Mouse (Mus musculus): ENCODE measurements around the gene Tmem242. TPM values are rescaled to one million over a fixed set of nuclear protein-coding genes. Genes with fewer than 3 reads are reported as not detected.
A peak's percentile ranks its signal among the peaks of the same experiment; 100 is the strongest.
"Not testable (repeated sequence)": the region's sequence is repeated elsewhere in the genome, so short reads cannot be mapped to it uniquely, and the experiment has no call there.

Tmem242 gene
- total RNA-seq (2021) = 10 to 100 TPM; 84.3 to 92.8 TPM

DNA sequence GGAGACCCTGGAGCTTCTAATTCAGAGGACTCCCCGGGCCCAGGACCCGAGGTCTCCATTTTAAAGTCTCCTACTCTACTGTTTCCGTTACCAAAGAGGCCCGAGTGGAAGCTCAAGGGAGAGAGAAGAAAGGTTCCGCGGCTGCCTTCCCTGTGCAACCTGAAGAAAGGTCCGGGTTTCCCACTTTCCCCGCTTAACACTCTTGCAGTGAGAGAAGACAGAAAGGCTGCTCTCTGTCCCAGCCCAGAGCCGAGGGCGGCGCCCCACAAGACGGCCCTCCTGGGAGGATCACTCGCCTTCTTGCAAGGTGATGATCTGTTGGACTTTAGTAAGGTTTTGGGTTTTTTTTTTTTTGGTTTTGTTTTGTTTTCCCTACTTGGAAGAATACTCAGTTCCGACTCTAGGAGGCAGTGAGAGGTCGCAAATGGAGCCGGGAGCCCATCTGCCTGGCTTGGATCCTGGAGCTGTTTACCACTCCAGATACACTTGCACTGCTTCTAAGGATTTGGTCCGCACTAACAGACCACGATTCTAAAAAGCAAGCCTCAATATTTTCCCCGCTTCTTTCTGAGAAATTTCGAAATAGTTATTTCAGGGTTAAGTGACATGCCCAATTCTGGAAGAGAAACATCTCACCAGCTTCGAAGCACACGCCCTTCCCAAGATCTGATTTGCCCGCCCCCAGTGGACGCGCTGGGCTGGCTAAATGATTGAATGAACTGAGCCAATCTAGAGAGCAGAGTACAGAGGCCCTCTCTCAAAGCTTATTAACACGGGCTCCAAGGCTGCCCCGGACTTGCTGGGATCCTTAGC, at the start of gene Tmem242:
Gene Tmem242, minus strand, starts transcription at position 101 of the 813 bp plus-strand sequence.
- peak; percentile 90 to 92 for DNase-seq (ENCODE audit: low spot score in 2 of 2)
- intact Hi-C loops (cut with DNase I) = loop anchor here (1.0 to 10.0 kb wide), 6 partner anchors 52 to 484 kb away; partner anchors contain the start of gene Zdhhc14

DNA sequence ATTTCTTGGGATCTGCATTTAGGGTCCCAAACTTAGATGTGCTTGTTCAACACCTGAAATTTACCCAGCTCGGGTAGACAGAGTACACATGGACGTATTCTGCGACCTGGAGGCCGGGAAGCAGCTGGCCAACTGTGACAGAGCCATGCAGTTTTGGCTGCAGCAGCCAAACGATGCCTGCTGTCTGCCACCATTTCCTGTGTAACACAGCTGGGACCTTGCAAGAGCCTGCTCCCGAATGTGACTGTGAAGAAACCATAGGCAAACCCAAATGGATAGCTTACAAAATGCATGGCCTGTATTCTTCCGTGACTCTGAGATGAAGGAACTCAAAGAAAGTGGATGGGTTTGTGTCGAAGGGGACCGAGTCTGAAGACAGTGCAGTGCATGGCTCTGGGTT, 48.1 kb upstream of the Tmem242 start:
- intact Hi-C loops (cut with DNase I) = no loop called here
- no peak for DNase-seq (ENCODE audit: low spot score in 2 of 2)

DNA sequence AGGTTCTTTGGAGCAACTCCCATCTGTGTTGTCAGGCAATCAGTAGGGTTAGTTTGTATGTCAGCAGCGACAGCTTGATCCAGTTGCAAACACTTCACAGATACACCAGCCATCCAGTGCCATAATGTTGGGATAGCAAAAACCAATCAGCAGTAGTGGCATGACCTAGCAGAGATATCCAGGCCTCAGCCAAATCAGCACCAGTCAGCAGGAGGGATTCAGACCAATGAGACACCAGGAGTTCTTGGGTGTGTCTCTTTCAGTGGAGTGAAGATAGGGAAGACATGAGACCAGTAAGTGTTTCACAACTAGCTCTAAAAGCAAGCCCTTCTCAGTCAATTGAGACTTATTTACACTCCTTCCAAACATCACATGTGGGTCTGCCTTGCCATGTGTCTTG, 44.6 kb upstream of the Tmem242 start:
- no peak for DNase-seq (ENCODE audit: low spot score in 2 of 2)
- intact Hi-C loops (cut with DNase I) = no loop called here

DNA sequence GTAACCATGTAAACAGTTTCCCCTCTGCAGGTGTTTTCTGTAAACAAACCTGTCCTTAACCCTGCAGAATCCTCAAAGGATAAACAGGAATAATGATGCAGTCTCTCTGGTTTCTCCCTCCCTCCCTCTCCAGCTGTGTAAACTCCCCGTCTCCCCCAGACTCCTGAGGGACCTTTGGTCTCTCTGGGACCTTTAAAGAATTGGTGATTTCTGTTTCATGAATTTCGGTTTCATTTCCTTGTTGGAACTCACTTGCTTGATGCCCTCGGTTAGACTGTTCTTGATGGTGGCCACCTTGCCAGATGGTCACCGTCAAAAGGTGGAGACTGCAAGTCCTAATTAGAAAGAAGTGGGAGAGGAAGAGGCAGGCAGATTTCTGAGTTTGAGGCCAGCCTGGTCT, 43.4 kb upstream of the Tmem242 start:
- DNase-seq (ENCODE audit: low spot score in 2 of 2) = no peak
- intact Hi-C loops (cut with DNase I) = no loop called here

DNA sequence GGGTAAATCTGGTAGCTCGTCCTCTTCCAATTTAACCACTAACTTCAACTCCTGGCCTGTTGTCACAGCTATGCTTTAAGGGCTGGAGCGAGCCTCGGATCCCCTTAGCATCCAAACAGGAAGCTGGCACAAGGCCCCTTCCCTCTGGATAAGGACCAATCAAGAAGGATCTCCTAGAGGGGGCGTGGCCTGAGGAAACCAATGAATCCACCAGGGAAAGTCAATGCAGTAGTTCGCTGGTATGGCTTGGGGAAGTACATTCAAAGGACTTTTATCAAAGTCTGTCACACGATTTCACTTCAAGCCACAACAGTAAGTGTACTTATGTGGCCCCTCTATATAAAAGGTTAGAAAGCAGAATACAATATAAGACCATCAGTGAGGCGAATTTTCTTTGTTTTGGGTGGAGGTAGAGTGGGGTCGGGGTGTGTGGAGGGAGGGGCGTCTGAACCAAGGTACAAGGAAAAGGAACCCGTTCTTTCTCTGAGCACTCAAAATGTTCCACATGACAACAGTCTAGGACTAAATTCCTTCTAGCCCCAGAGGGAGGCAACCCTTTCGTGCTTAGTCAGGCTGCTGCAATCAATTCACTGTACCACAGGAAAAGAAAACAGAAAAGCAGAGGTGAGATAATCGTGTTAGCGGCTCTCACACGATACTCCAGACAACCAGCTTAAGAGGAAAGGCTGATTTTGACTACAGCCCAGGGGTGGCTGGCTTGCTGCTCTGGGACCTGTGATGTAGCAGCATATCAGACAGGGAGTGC, 36.1 kb upstream of the Tmem242 start:
- DNase-seq (ENCODE audit: low spot score in 2 of 2) = no peak
- intact Hi-C loops (cut with DNase I) = no loop called here

DNA sequence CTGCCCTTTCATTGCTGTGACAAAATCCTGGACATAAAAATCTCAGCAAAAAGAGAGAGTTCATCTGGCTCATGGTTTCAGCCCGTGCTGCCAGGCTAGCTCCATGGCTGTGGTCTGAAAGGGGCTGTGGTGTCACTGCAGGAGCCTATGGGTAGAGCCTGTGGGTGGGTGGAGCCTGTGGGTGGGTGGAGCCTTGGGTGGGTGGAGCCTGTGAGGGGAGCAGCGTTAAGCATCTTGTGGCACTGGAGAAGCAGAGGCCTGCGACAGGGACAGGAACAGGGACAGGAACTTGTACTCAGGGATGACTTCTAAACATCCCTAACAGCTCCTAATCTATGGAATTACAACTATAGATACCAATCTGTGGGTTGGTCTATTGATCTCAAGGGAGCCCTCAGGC, 32.2 kb upstream of the Tmem242 start:
- DNase-seq (ENCODE audit: low spot score in 2 of 2) = no peak
- intact Hi-C loops (cut with DNase I) = no loop called here

DNA sequence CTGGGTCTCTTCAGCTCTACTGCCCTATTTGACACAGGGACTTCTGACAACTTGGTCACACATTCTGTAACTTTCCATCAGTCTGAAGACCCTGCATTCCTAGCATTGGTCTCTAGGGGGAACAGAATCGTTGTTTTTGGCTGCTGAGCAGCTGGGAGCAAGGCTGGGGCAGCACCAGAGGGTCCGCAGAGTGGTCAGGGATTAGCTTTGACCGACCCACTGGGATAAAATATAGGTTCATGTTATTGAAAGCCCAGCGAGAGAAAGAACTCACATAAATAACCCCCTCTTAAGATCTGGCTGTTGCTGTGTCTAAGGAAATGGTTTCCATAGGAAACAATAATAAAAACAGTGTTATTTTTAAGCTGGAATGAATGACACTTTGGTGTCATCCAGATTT, 27.1 kb upstream of the Tmem242 start:
- no peak for DNase-seq (ENCODE audit: low spot score in 2 of 2)
- intact Hi-C loops (cut with DNase I) = no loop called here

DNA sequence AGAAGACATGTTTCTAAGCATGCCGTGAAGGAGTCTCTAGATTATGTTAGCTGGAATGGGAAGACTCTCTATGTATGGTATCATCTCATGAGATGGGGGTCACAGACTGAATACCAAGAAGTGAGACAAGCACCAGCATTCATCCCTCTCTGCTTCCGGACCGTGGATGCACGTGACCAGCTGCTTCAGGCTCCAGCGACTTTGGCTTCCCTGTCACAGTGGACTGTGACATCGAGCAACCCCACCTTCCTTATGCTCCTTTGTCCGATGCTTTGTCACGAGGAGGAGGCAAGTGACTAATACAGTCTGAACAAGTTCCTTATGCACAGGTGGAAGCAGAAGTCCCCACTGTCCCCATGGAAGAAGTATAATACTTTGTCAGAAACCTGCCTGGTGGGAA, 26.7 kb upstream of the Tmem242 start:
- intact Hi-C loops (cut with DNase I) = no loop called here
- DNase-seq (ENCODE audit: low spot score in 2 of 2) = no peak

DNA sequence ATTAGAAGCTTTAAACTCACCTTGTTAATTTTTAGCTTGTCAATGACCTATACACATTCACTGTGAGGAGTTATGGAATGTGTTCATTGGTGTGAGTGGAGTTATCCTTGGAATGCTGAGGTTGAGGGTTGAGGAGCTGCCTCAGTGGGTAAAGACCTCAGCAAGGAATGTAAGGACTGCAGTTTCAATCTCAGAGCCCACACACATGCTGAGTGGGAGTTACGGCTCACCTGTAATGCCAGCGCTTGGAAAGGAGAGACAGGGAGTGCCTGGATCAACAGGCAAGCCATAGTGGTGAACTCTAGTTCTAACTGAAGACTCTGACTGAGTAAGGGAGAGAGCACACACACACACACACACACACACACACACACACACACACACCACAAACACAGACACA, 23.9 kb upstream of the Tmem242 start:
- intact Hi-C loops (cut with DNase I) = no loop called here
- no peak for DNase-seq (ENCODE audit: low spot score in 2 of 2)

DNA sequence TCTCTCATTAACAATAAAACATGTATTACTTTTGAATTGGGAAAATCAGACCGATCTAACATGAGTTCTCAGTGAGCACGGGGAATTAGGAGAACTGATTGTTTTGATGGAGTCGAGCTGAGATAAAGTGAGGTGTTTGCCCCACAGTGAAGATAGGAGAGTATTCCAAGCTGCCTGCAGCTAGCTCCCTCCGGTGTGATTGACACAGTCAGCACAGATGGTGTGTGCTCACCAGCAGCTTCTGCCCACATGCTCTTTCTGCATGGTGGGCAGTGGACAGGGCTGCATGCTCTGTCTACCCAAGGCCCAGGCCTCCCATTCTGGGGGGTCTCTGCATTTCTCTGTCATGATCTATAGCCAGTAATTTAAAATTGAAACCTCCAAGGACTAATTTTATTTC, 13.6 kb upstream of the Tmem242 start:
- peak in 1 of 2 experiments; percentile 38 for DNase-seq (ENCODE audit: low spot score in 2 of 2)
- intact Hi-C loops (cut with DNase I) = no loop called here

DNA sequence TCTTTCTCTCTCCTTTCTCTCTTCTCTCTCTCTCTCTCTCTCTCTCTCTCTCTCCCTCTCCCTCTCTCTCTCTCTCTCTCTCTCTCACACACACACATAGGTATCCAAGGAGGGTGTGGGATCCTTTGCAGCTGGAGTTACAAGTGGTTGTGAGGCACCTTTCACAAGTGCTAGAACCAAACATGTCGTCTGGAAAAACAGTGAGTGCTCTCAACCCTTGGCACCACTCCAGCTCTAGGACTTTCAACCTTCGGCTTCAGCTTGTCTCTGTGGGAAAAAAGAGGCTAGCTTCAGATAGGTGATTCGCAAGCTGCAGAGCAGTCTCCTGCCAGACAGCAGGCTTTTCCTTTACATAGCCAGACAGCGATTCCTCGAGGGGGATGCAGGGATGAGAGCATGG, 3.7 kb upstream of the Tmem242 start:
- intact Hi-C loops (cut with DNase I) = loop anchor here (5.0 to 10.0 kb wide), 2 partner anchors 89 to 481 kb away; no protein-coding TSS in a partner anchor
- DNase-seq (ENCODE audit: low spot score in 2 of 2) = no peak

DNA sequence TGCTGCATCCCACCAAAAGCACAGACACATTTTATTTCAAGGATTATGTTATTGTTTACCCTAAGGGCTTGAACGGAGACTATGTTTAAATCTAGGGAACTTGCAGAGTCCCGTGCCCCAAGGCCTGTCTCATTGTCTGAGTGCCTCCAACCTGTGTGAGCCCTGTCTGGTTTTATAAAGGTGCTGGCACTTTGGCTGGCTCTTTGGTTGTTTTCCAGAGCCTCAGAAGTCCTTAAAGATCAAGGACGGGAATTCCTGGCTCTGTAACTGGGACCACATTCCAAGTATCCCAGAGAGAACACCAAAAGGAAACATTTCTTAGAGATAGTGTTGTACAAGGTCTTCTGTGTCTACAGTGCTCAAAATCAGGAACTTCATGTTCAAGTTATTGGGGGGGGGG, 3.2 kb upstream of the Tmem242 start:
- intact Hi-C loops (cut with DNase I) = loop anchor here (5.0 to 10.0 kb wide), 2 partner anchors 89 to 482 kb away; no protein-coding TSS in a partner anchor
- no peak for DNase-seq (ENCODE audit: low spot score in 2 of 2)

DNA sequence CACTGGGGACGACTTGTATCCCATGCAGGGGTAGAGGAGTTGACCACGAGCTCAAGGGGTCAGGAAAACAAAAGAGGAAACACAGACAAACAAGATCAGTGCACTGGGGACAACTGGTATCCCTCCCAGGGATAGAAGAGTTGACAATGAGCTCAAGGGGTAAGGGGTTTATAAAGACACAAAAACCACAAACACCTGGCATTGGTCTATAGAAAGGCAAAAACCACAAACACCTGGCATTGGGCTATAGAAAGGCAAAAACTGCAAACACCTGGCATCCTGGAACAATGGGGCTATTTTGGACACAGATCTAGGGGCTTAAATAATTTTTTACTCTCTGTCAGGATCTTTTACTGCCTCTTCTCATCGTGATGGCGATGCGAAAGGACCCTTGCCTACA, 2.3 kb upstream of the Tmem242 start:
- DNase-seq (ENCODE audit: low spot score in 2 of 2) = not testable (repeated sequence)
- intact Hi-C loops (cut with DNase I) = loop anchor here (5.0 to 10.0 kb wide), 2 partner anchors 90 to 482 kb away; no protein-coding TSS in a partner anchor

DNA sequence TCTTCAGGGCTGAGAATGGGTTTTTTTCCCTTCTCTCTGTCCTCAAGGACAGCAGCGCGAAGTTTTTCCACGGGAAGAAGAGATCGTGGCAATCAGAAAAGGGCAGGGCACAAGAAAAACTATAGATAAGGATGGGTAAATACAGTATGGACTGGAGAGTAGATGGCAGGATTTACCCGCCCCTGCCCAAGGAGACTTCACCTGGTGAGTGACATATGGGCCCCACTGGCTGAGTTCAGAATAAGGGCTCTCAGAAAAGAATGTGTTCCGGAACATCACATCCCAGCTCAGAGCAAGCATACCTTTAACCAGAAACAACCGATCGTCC, 264 bp downstream of the Tmem242 start:
- intact Hi-C loops (cut with DNase I) = loop anchor here (1.0 to 10.0 kb wide), 6 partner anchors 53 to 485 kb away; partner anchors contain the start of gene Zdhhc14
- DNase-seq (ENCODE audit: low spot score in 2 of 2) = peak in 1 of 2 experiments; percentile 35

DNA sequence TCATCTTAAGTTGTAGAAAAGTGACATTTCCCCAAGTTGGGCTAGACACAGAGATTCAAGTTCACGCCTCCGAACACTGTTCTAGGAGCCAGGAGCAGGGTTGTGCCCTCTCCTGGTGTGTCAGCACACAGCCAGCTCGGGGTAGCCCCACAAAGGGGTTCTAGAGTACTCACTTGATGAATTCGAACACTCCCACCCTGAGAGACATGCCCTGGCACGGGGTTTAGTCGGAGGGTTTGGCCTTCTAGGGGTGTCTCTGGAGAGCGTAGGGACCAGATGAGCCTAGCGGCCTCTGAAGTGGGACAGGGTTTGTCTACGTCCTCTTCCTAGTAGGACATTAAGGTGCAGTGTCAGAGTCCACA, 10.3 kb downstream of the Tmem242 start:
- no peak for DNase-seq (ENCODE audit: low spot score in 2 of 2)
- intact Hi-C loops (cut with DNase I) = loop anchor here (5.0 kb wide), 1 partner anchor 458 kb away; no protein-coding TSS in a partner anchor

DNA sequence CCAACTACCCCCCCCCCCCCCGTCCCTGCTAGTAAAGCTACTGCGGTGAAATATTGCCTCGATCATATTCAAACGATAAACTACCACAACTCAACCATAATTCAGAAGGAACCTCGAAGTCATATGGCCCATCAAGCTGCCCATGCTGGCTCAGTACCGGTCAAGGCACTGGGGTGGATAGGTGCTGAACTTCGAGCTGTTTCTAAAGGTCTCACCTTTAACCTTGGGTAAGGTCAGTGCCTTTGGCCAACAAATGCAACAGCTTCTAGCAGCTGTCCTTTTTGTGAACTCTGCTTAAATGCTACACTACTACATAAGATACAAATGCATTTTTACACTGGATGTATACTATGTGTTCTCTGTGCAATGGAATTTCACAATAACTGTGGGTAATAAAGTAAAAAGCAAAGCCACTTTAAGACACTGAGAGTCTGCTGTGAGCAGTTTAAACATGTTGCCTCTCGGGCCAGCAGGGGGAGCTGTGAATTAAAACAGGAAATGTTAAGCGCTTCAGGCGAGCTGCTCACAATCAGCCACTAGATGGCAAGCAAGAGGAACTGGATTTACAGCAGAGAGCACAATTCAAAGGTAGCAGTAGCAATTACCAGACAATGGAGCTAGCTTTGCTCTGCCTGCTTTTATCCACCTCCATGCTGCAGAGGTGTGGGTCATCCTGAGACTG, 10.8 kb downstream of the Tmem242 start:
- peak; percentile 93 to 97 for DNase-seq (ENCODE audit: low spot score in 2 of 2)
- intact Hi-C loops (cut with DNase I) = no loop called here

DNA sequence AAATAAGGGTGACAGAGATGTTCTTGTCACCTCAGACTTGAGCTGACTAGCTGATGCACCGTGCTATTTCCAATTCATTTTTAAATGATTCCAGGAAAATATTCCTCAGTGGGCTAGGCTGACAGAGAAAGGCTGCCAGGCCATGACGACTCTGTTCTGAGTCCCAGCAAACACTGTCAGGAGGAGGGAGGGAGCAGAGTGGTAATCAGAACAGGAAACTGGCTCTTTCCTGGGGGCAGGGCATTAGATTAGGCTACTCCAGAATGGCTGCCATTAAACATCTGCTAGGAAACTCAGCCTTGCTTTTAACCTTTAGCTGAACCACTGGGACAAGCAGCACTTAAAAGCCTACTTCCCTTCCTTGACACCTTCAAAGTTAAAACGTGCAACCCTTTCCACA, 14.9 kb downstream of the Tmem242 start:
- DNase-seq (ENCODE audit: low spot score in 2 of 2) = no peak
- intact Hi-C loops (cut with DNase I) = no loop called here

DNA sequence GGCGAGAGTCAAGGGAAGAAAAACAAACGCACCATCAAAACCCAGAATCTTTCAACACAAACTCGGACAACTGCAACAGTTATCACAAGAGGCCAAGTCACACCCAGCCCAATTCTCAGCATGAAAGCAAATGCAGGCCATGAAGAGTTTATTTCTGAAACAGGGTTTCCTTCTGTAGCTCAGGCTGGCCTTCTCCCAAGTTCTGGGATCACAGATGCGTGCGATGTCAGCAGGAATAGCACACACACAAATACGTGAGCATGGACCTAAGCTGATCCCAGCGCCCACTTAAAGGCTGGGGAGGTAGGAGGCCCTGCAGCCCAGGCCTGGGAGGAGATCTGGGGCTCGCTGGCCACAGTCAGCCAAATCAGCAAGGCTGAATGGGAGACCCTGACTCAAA, 15.9 kb downstream of the Tmem242 start:
- DNase-seq (ENCODE audit: low spot score in 2 of 2) = peak in 1 of 2 experiments; percentile 72
- intact Hi-C loops (cut with DNase I) = no loop called here

DNA sequence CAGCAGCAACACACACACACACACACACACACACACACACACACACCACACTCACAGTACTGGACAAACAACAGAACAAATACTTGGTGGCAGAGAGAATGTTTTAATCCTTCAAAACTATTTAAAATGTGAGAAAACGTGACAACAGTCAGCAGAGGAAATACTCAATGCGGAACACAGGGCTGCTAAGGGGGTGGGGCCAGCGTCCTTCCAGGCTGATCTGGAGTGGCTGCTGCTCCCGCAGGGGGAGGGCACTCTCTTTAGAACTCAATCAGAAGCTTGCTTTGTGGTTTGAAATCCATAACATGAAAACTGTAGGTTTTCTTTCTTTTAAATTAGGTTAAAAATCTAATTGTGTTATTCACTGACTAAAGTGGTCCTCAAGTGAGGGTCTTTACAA, 18.2 kb downstream of the Tmem242 start:
- intact Hi-C loops (cut with DNase I) = no loop called here
- DNase-seq (ENCODE audit: low spot score in 2 of 2) = no peak

DNA sequence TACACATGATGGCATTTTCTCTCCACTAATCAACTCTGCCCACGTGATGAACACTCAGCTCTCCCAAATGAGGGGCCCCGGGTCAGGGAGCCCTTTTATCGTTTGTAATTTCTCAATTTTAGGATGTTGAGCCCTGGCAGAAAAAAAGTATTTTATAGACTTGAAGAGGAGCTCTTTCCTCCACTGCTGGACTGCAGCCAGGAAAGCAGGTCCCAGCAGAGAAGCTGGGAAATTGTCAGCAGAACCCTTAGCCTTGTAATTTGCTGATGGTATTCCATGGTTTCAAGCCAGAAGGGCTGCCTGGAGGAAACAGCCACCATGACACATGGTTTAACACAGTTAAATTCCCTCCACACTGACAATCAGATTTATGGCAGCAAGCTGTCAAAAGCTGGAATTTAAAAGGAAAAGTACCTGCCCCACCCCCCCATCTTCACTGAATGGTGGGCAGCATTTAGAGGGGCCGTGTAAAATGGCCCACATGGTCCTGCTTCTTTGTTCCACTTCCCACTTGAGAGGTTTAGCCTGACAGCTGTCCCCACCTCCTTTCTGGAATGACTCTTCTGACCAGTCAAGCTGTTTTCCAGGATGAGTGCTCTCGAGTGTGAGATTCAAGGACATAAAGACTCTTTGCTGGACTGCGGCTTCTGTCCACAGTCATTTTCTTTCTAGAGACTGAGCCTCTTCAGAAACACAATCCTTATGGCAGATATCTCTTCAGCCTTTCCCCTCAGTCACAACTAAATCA, 20.1 kb downstream of the Tmem242 start:
- intact Hi-C loops (cut with DNase I) = no loop called here
- DNase-seq (ENCODE audit: low spot score in 2 of 2) = no peak
